Mouse (Mus musculus) erythroblast, embryonic 14.5 days (primary cell): ENCODE measurements around the gene Def8.

Experiments
- GATA1 ChIP-seq: IDR thresholded peaks from 2 replicates; pipeline ENCODE4 v1.6.1; 2012; ENCODE audit warnings: low read length, inconsistent platforms, mixed read lengths
- TAL1 ChIP-seq: IDR thresholded peaks from 3 replicates; pipeline ENCODE4 v1.6.1; 2012; ENCODE audit warnings: low read length, inconsistent platforms, mixed read lengths

GRCm38 (mm10) chr8:123450783-123451182 lies 27.5 kb downstream of the Def8 start:
- TF ChIP-seq GATA1 (no peak), TAL1 (no peak)
